Mouse (Mus musculus) ovary, postnatal 10 days (tissue): ENCODE data around the gene Slc35f6.

ENCODE experiments used
- DNase-seq: peaks from one replicate; pipeline ENCODE4 v3.0.0; 2022; ENCODE audit warnings: low spot score

Slc35f6 gene

GRCm38 (mm10) chr5:30621211-30621790, 26.4 kb upstream of the Slc35f6 start:
- DNase-seq, result no peak

- no peak for DNase-seq
Observed at GRCm38 (mm10) chr5:30621844-30622176, 25.9 kb upstream of the Slc35f6 start.

GRCm38 (mm10) chr5:30622177-30622840, 25.4 kb upstream of the Slc35f6 start:
- DNase-seq, result no peak

DNA sequence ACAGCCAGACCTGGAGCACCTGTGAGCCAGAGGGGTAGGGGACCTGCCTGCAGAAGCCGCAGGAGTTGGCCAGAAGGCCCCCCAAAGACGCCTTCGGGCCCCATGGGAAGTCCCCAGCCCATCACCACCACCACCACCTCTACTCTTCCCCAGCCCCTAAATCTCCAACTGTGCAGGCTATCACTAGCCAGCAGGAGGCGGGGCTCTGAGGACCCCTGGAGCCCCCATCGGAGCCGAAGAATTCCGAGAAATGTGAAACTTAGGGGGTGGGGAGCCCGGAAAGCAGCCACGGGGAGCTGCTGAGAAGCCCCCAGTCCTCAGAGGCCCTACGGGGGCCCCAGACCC, 24.9 kb upstream of the Slc35f6 start:
- DNase-seq, result no peak

DNA sequence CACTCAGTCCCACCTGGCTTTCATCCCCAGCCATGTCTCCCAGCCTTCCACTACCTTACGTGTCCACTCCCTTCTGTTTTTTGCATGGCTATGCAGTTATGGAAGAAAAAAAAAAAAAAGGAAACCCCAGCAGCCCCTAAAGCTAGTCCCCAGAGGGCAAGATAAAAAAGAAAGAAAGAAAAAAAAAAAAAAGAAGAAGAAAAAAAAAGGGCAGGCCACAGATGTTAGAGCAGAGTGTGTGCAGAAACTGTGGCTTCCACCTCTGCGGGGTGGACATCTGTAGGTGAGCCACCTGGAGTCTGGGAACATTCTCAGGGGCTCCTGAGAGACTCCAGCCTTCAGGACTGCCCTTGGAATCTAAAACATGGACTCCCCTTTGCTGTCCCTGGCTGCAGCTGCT, 24.4 kb upstream of the Slc35f6 start:
- no peak for DNase-seq

- DNase-seq, result no peak
Observed at GRCm38 (mm10) chr5:30624311-30624710, 23.4 kb upstream of the Slc35f6 start.

DNA sequence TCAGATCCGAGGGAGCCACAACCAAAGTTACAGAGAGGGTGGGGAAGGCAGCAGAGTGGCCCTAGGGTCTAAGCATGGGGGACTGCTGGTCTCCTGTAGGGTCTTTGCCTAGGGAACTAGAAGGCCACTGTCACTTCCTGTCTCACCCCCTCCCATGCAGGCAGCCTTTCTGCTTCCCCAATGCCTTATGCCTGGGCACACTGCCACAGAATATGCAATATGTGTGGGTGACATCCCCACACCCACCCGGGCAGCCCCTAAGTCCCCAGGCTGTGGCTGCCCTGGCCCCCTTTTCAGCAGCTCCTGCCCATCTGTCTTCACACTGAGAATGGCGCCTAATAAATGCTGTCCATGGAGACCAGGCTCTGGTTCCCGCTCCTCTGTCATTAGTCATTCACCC, 22.8 kb upstream of the Slc35f6 start:
- DNase-seq, result no peak

GRCm38 (mm10) chr5:30625379-30625778, 22.4 kb upstream of the Slc35f6 start:
- DNase-seq, result no peak

- DNase-seq, result no peak
Observed at GRCm38 (mm10) chr5:30626331-30627105, 21.2 kb upstream of the Slc35f6 start.

DNA sequence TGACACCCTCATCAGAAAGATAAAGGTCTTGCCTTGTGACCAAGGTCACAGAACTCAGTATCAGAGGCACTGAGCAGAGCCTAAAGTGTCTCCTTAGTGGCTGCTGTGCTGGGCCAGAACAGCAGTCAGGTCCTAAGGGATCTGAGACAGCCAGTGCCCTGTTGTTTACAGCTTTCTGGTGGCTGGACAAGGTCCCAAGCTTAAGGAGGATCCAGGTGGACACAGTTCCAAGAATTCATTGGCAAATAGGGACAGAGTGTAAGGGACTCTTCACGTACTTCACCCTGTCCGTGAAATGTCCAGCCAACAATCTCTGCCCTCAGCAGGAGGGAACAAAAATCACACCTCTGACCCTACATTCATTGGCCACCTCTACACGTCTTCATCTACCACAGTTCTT, 19.2 kb upstream of the Slc35f6 start:
- no peak for DNase-seq

DNA sequence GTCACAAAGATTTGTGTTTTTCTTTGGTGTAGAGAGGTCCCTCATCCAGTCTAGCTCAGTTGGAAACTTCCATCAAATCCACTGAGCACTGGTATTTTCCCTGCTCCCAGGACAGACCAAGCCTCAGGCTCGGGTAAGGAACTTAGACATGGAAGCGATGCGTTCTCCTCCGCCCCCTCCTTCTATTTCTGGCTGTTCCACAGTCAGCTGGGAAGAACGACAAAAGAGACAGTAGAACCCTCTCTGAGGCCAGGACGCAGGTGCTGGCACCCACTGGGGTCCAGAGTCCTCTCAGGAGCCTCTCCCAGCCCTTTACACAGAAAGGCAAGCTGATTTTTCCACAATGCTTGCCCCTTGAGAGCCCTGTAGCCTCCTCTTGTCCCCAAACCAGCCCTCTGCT, 17.3 kb upstream of the Slc35f6 start:
- DNase-seq, result no peak

DNA sequence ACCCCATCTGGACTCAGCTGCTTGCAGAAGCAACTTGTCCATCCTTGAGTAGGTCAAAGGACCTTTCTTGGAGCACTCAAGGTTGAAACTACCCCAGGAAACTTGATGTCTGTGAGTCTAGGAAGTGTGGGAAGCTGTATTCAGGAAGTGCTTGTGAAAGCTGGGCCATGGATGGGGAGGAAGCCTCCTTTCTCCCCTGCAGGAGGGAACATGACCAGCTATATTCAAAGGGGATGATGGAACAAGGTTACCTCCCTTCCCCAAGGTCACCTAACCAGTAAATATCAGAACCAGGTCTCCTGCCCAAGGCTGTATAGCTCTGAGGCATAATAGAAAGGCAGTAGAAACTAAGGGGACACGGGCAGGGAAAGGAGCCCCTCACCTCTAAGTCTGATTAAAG, 15.6 kb upstream of the Slc35f6 start:
- no peak for DNase-seq

- DNase-seq, result no peak
Observed at GRCm38 (mm10) chr5:30636994-30637393, 10.7 kb upstream of the Slc35f6 start.

GRCm38 (mm10) chr5:30638041-30638440, 9.7 kb upstream of the Slc35f6 start:
- DNase-seq, result peak; percentile 54

DNA sequence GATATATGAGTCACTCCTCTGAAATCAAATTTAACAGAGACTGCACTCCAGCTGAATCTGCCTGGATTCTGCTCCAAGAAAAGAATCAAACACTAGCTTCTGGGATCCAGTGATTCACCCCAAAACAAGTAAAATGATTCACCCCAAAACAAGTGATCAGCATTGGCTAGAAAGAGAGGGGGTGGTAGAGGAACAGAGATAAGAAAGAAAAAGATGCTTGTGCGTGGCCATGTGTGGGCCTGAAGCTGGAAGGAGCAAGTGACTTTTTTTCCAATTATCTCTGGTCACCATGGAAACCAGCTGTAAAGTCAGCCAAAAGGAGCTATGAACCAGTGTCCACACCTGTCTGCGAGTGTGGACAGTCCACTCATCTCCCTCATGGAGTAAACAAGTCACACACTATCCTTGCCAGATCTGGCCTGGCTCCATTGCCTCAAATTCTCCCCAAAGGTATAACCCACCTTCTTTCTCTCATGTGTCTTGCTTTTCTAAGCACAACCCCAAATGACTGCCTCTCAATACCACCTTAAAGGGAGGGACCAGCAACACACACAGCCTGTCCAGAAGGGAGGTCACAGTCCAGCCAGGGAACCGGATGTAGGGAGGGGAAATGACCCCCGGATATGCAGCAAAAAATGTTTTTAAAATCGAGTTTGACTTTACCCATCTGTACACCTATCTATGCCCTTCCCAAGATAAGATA, 4.1 kb upstream of the Slc35f6 start:
- no peak for DNase-seq

DNA sequence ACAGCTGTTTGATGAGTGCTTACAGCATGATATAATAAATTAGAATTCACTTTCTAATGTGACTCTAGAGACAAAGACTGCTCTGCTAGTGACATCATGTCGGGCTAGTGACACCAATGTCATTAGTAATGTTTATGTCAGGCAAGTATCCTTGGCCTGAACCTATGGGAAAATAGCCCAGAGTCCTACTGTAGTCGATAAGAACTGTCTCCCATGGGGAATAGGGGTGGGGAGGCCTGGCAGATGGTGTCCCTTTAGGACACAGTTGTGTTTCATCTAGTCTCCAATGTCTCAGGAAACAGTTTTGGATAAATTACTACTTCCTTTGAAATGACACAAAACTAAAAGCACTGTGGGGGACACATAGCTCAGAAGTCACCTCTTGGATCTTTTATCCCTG, 1.7 kb upstream of the Slc35f6 start:
- DNase-seq, result no peak

DNA sequence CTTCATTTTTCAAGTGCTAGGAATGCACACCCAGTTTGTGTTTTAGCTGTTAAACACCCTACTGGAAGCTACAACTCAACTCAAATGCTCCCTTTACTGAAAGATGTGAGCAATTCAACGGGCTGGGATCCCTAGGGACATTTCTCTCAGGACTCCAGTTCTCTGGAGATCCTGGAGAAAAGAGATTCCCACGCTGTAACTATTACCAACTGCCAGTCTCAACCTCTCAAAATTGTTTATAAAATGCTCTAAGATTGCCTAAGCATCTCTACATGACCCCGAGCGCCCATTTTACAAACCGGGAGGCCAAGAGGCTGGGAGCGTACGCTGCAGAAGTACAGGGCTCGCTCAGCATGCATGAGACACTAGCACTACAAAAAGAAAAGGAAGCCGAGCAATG, 337 bp upstream of the Slc35f6 start:
- no peak for DNase-seq

DNA sequence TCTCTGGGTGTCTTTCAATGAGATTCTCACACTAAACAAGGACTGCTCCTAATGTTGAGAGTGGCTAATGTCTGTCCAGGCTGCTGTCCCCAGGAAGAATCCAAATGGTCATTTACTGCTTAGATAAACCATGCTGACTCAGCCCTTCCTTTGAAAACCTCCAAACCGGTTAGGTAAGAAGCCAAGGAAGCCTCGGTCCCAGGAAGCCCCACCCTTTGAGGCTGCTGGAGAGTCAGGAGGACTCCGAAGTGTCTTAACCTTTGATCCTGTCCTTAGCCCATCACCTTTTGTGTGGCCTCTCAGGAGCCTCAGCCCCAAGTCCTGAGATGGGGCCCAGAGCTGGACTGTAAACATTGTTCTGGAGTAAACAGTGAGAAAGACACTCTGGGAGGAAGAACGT, 1.8 kb downstream of the Slc35f6 start:
- no peak for DNase-seq

- DNase-seq, result no peak
Observed at GRCm38 (mm10) chr5:30650756-30651155, 3.0 kb downstream of the Slc35f6 start.

- no peak for DNase-seq
Observed at GRCm38 (mm10) chr5:30651554-30651953, 3.8 kb downstream of the Slc35f6 start.

- DNase-seq, result no peak
Observed at GRCm38 (mm10) chr5:30653246-30653645, 5.5 kb downstream of the Slc35f6 start.

DNA sequence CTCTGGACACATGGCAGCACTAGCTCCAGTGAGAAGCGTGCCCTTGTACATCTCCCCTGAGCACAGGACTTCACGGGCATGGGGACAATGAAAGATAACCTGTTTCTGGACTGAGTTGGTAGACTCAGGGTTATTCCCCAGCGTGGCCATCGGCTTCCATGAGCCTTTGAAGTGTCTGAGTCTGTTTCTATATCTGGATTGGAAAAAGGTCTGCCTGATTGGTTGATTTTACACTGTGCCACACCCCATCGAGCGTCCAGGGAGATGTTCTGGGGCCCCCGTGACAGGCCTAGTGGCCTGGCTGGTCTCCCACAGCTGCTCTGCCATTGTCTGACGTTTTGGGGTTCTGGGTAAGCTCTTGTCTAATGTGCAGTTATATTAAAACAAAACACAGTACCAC, 7.3 kb downstream of the Slc35f6 start:
- no peak for DNase-seq
